Mouse (Mus musculus): ENCODE results near the gene Ttbk2. TPM values are rescaled to one million over a fixed set of nuclear protein-coding genes. Genes with fewer than 3 reads are reported as not detected.

The Ttbk2 gene
- 5.8 TPM for polyA plus RNA-seq (2015; fragmentation: Illumina TruSeq; extraction: RNeasy Lipid Tissue Mini Kit (QIAGEN cat#74804); ENCODE audit: insufficient read depth, low replicate concordance)

DNA sequence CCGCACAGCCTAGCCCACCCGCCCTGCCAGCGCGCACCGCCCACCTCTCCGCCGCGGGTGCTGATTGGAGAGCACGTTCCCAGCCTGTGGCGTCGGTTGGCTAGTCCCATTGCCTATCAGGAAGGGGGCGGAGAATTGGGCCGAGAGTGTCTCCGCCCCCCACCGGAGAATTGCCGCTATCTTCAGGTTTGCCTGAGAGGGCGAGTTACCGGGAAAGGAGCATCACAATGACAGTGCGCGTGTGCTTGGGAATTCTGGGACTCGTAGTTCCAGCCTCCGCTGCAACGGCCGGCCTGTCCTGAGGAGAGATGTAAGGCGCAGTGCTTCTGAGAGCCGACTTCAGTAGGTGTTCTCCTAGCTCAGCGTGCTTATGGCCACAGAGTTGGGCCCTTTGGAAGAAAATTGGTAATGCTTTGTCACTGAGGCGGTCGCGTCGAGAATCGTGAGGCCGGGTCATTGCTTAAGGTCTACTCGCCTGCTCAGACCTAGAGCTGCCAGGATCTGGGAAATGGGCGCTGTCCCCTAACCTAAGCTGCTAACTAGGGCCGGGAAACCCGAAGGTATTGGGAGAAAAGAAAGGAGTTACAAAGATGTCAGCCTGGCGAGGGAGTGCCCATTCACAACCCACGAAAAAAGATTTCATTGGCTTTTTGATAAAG, at the start of gene Ttbk2:
Gene Ttbk2, minus strand, starts transcription at position 181 of the 659 bp plus-strand sequence.

DNA sequence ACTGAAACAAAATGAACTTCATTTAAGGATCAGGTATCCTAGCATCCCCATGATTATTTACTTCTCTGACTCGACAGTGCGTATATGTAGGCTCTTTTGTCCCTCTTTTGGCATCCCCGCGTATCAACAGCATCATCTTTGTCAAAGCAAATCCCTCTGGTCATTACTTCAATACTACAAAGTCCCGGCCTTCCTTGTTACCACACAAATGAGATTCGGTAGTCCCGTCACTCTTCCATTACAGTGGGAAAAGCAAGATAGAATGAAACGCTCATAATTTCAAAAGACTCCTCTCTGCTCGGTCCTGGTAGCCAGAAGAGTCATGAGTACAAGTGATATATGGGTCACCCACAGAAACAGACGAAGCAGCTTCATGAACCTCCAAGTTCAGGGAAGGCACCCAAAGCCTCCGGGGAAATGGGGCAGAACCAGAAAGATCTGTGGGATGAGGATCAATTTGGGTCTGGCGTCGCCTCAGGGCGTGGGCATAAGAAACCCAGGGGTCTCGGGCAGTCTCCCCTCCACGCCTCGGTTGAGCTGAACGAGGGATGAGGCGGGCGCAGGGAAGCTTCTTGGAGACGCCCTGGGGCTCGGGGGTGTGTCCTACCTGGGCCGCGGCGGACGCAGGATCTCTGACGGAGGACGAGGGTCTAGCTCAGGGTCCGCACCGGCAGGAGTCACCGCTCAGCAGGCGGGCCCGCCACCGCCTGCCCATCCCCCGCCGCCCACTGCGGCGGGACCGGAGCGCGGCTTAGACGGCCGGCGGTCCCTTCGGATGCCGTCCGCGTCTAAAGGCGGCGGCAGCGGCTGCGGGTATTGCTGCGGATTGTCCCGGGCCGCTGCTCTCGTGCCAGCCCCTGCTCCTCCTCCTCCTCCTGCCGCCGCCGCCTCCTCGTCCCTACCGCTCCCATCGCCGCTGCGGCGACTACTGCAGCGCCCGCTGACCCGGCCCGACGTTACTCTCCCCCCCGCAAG, 668 bp downstream of the Ttbk2 start, which contains the start of gene Cdan1:
Gene Cdan1, minus strand, starts transcription at position 680 of the 975 bp plus-strand sequence.

Other genes with a start within 250 kb of the Ttbk2 start
- gene Haus2, start 241.2 kb downstream of the Ttbk2 start, polyA plus RNA-seq (2015; fragmentation: Illumina TruSeq; extraction: RNeasy Lipid Tissue Mini Kit (QIAGEN cat#74804); ENCODE audit: insufficient read depth, low replicate concordance): 16.6 TPM
- gene Lrrc57, start 241.1 kb downstream of the Ttbk2 start, polyA plus RNA-seq (2015; fragmentation: Illumina TruSeq; extraction: RNeasy Lipid Tissue Mini Kit (QIAGEN cat#74804); ENCODE audit: insufficient read depth, low replicate concordance): 29.4 TPM
- 16.2 TPM for gene Stard9, start 221.5 kb downstream of the Ttbk2 start, polyA plus RNA-seq (2015; fragmentation: Illumina TruSeq; extraction: RNeasy Lipid Tissue Mini Kit (QIAGEN cat#74804); ENCODE audit: insufficient read depth, low replicate concordance)
- gene Cdan1, start 476 bp downstream of the Ttbk2 start, polyA plus RNA-seq (2015; fragmentation: Illumina TruSeq; extraction: RNeasy Lipid Tissue Mini Kit (QIAGEN cat#74804); ENCODE audit: insufficient read depth, low replicate concordance): 14.7 TPM
- 39.1 TPM for gene Ubr1, start 120.1 kb upstream of the Ttbk2 start, polyA plus RNA-seq (2015; fragmentation: Illumina TruSeq; extraction: RNeasy Lipid Tissue Mini Kit (QIAGEN cat#74804); ENCODE audit: insufficient read depth, low replicate concordance)
- gene Tmem62, start 126.4 kb upstream of the Ttbk2 start, polyA plus RNA-seq (2015; fragmentation: Illumina TruSeq; extraction: RNeasy Lipid Tissue Mini Kit (QIAGEN cat#74804); ENCODE audit: insufficient read depth, low replicate concordance): 27.3 TPM
- gene Ccndbp1, start 157.8 kb upstream of the Ttbk2 start, polyA plus RNA-seq (2015; fragmentation: Illumina TruSeq; extraction: RNeasy Lipid Tissue Mini Kit (QIAGEN cat#74804); ENCODE audit: insufficient read depth, low replicate concordance): 139 TPM
- gene Epb42, start 186.5 kb upstream of the Ttbk2 start, polyA plus RNA-seq (2015; fragmentation: Illumina TruSeq; extraction: RNeasy Lipid Tissue Mini Kit (QIAGEN cat#74804); ENCODE audit: insufficient read depth, low replicate concordance): 32.6 TPM
- gene Tgm5, start 235.2 kb upstream of the Ttbk2 start, polyA plus RNA-seq (2015; fragmentation: Illumina TruSeq; extraction: RNeasy Lipid Tissue Mini Kit (QIAGEN cat#74804); ENCODE audit: insufficient read depth, low replicate concordance): not detected